8 mouse cellular contexts compared by ENCODE assay signal in the genomic region with DNA sequence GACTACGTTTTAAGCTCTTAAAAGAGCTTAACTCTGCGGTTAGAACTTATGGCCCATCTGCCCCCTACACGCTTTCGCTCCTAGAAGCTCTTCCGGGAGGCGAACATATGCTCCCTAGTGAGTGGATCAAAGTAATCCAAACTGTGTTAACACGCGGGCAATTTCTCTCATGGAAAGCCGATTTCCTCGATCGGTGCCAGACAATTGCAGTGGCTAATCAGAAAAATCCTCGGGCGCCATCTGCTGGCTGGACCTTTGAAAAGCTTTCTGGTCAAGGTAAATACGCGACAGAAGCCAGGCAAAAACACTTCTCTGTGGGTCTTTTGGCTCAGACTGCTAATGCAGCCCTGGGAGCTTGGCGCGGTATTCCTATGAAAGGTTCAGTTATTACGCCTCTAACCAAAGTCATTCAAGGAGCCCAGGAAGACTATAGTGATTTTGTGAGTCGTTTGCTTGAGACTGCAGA. TPM values are rescaled to one million over a fixed set of nuclear protein-coding genes. Genes with fewer than 3 reads are reported as not detected.
DNase-seq lines count a peak whose midpoint lies in the region; ATAC-seq and TF ChIP-seq lines count a peak whose summit lies in the region.

No protein-coding gene starts in this region.

- peak; percentile 97 for DNase-seq in MN1 (ENCODE audit: low spot score)
- peak; percentile 94 for DNase-seq in cerebellum, adult 9-10 months
- peak; percentile 95 for DNase-seq in hindbrain, embryonic 10.5 days (ENCODE audit: low spot score)
- DNase-seq in layer of hippocampus, adult 9-11 months = peak; percentile 87
- peak; percentile 94 for DNase-seq in lung, postnatal 0 days (ENCODE audit: low spot score)
- peak; percentile 90 for DNase-seq in ovary, postnatal 14 days (ENCODE audit: low spot score)
- peak; percentile 89 for DNase-seq in thymus, postnatal 14 days

- ATAC-seq in frontal cortex, adult (ENCODE audit: low TSS enrichment) = peak; percentile 81
- peak; percentile 83 for ATAC-seq in lung, postnatal 0 days

- H3K9me3 ChIP-seq in hindbrain, embryonic 10.5 days = no peaks in the 10 kb centered on the region
- H3K9me3 ChIP-seq in lung, postnatal 0 days (ENCODE audit: low read length) = no peaks in the 10 kb centered on the region

- H3K9ac ChIP-seq in lung, postnatal 0 days (replicated peaks; ENCODE audit: low read depth) = peak overlapping the region; percentile 50

- under 1% methylated on average over 19 of the region's 19 CpGs for WGBS in hindbrain, embryonic 10.5 days
- WGBS in lung, postnatal 0 days = under 1% methylated on average over 19 of the region's 19 CpGs

- H3K4me2 ChIP-seq in lung, postnatal 0 days (replicated peaks; ENCODE audit: low read depth, low read length) = peak overlapping the region; percentile 77

- peaks cover 39% of the 10 kb centered on the region for H3K27me3 ChIP-seq in hindbrain, embryonic 10.5 days (ENCODE audit: insufficient read depth, poor library complexity, severe bottlenecking)
- no peaks in the 10 kb centered on the region for H3K27me3 ChIP-seq in lung, postnatal 0 days (replicated peaks; ENCODE audit: insufficient read depth, low read length)

- H3K4me3 ChIP-seq in hindbrain, embryonic 10.5 days = peak overlapping the region; percentile 64
- peak overlapping the region; percentile 51 for H3K4me3 ChIP-seq in lung, postnatal 0 days (ENCODE audit: low read depth, low read length)

- no peaks in the 10 kb centered on the region for H3K36me3 ChIP-seq in hindbrain, embryonic 10.5 days
- H3K36me3 ChIP-seq in lung, postnatal 0 days (ENCODE audit: insufficient read depth, low read length) = no peaks in the 10 kb centered on the region

- H3K27ac ChIP-seq in hindbrain, embryonic 10.5 days = peak overlapping the region; percentile 88
- peak overlapping the region; percentile 68 for H3K27ac ChIP-seq in lung, postnatal 0 days (ENCODE audit: low read length)

- peaks cover 19% of the 10 kb centered on the region for H3K4me1 ChIP-seq in hindbrain, embryonic 10.5 days (replicated peaks)
- no peaks in the 10 kb centered on the region for H3K4me1 ChIP-seq in lung, postnatal 0 days (ENCODE audit: insufficient read depth, low read depth, low read length)

- peak; percentile 81 for TF ChIP-seq CTCF in lung, postnatal 0 days (IDR thresholded peaks at IDR 0.05)

- peak; percentile 38; the same call in 1 of the 2 replicates for TF ChIP-seq EP300 in lung, postnatal 0 days (IDR thresholded peaks at IDR 0.05)

RNA-seq across cellular contexts. Expression of a gene that starts 10.5 kb away (rescaled TPM):
- not detected in 2 replicates for polyA plus RNA-seq in hindbrain, embryonic 10.5 days (2016; fragmentation: Nextera tagmentation; extraction: Ambion mirVana)
- polyA plus RNA-seq in lung, postnatal 0 days (2015; fragmentation: Nextera tagmentation; extraction: Ambion mirVana) = not detected in 2 replicates

RNA-seq across cellular contexts. Expression of a gene that starts 12.3 kb away (rescaled TPM):
- polyA plus RNA-seq in hindbrain, embryonic 10.5 days (2016; fragmentation: Nextera tagmentation; extraction: Ambion mirVana) = not detected in 2 replicates
- not detected in 2 replicates for polyA plus RNA-seq in lung, postnatal 0 days (2015; fragmentation: Nextera tagmentation; extraction: Ambion mirVana)

RNA-seq across cellular contexts. Expression of a gene that starts 18.7 kb away (rescaled TPM):
- not detected in 2 replicates for polyA plus RNA-seq in hindbrain, embryonic 10.5 days (2016; fragmentation: Nextera tagmentation; extraction: Ambion mirVana)
- not detected in 2 replicates for polyA plus RNA-seq in lung, postnatal 0 days (2015; fragmentation: Nextera tagmentation; extraction: Ambion mirVana)

RNA-seq across cellular contexts. Expression of a gene that starts 26.5 kb away (rescaled TPM):
- not detected in 2 replicates for polyA plus RNA-seq in hindbrain, embryonic 10.5 days (2016; fragmentation: Nextera tagmentation; extraction: Ambion mirVana)
- polyA plus RNA-seq in lung, postnatal 0 days (2015; fragmentation: Nextera tagmentation; extraction: Ambion mirVana) = not detected in 2 replicates

RNA-seq across cellular contexts. Expression of a gene that starts 43.8 kb away (rescaled TPM):
- not detected in 2 replicates for polyA plus RNA-seq in hindbrain, embryonic 10.5 days (2016; fragmentation: Nextera tagmentation; extraction: Ambion mirVana)
- polyA plus RNA-seq in lung, postnatal 0 days (2015; fragmentation: Nextera tagmentation; extraction: Ambion mirVana) = not detected in 2 replicates

Comparison
In these comparisons a context has a peak if more than half of its experiments do, and no peak if none do; other contexts are left out.
1. Peak in every context shown above with its lines: DNase-seq, ATAC-seq, H3K4me3 ChIP-seq and H3K27ac ChIP-seq.